ENCODE assay signal across 17 mouse cellular contexts in the genomic region with DNA sequence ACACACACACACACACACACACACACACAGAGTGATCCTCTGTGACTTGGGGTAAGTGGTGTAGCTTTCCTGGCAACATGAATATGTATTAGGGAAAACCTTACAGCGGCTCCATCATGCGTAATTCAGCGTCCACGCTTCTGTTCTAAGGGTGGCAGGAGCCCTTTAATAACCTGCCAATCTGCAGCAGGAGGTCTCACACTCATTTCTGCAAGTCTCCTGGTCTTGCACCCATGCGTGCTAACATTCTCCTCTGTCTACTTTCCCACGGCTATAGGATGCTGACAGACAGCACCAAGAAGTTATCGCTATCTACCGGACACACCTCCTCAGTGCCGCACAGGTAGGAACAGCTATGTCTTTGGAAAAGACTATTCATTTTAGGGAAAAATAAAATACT.
DNase-seq lines count a peak whose midpoint lies in the region; ATAC-seq and TF ChIP-seq lines count a peak whose summit lies in the region.
"Had no signal": no experiment of that assay in that cellular context is flagged by ENCODE, and none has a peak within 500 bp of the region (broad histone marks: within the 10 kb centered on the region; RNA-seq: fewer than 3 reads in every experiment).

No protein-coding gene starts in this region.

- no peak overlapping the region for H3K4me3 ChIP-seq in hindbrain, embryonic 12.5 days
- H3K4me3 ChIP-seq in hindbrain, embryonic 10.5 days = no peak overlapping the region
- no peak overlapping the region for H3K4me3 ChIP-seq in midbrain, embryonic 14.5 days (replicated peaks; ENCODE audit: low read depth, low read length)
- no peak overlapping the region for H3K4me3 ChIP-seq in midbrain, embryonic 10.5 days
- H3K4me3 ChIP-seq in forebrain, embryonic 15.5 days = no peak overlapping the region
- H3K4me3 ChIP-seq in midbrain, postnatal 0 days (ENCODE audit: low read depth, low read length) = no peak overlapping the region
- H3K4me3 ChIP-seq: embryonic facial prominence, embryonic 10.5 days; gastrocnemius, adult 2 months; heart, embryonic 13.5 days had no signal

- no peaks in the 10 kb centered on the region for H3K27me3 ChIP-seq in hindbrain, embryonic 12.5 days
- H3K27me3 ChIP-seq in hindbrain, embryonic 10.5 days (ENCODE audit: insufficient read depth, poor library complexity, severe bottlenecking) = no peaks in the 10 kb centered on the region
- no peaks in the 10 kb centered on the region for H3K27me3 ChIP-seq in midbrain, embryonic 14.5 days (ENCODE audit: control insufficient read depth, insufficient read depth, low read length)
- no peaks in the 10 kb centered on the region for H3K27me3 ChIP-seq in midbrain, embryonic 10.5 days (ENCODE audit: low read depth, poor library complexity, severe bottlenecking)
- no peaks in the 10 kb centered on the region for H3K27me3 ChIP-seq in forebrain, embryonic 15.5 days
- H3K27me3 ChIP-seq in midbrain, postnatal 0 days (ENCODE audit: insufficient read depth, low read length) = no peaks in the 10 kb centered on the region
- H3K27me3 ChIP-seq: heart, embryonic 13.5 days had no signal

- peaks cover 10% of the 10 kb centered on the region for H3K36me3 ChIP-seq in hindbrain, embryonic 12.5 days
- peaks cover 62% of the 10 kb centered on the region for H3K36me3 ChIP-seq in hindbrain, embryonic 10.5 days
- no peaks in the 10 kb centered on the region for H3K36me3 ChIP-seq in midbrain, embryonic 14.5 days (ENCODE audit: control insufficient read depth, insufficient read depth, low read length)
- H3K36me3 ChIP-seq in midbrain, embryonic 10.5 days = peaks cover 57% of the 10 kb centered on the region
- no peaks in the 10 kb centered on the region for H3K36me3 ChIP-seq in forebrain, embryonic 15.5 days
- no peaks in the 10 kb centered on the region for H3K36me3 ChIP-seq in midbrain, postnatal 0 days (ENCODE audit: insufficient read depth, low read length)

- H3K27ac ChIP-seq in hindbrain, embryonic 12.5 days = no peak overlapping the region
- no peak overlapping the region for H3K27ac ChIP-seq in hindbrain, embryonic 10.5 days
- no peak overlapping the region for H3K27ac ChIP-seq in midbrain, embryonic 14.5 days (replicated peaks; ENCODE audit: low read depth, low read length)
- no peak overlapping the region for H3K27ac ChIP-seq in midbrain, embryonic 10.5 days (replicated peaks)
- peak overlapping the region; percentile 82 for H3K27ac ChIP-seq in forebrain, embryonic 15.5 days (replicated peaks)
- H3K27ac ChIP-seq in midbrain, postnatal 0 days (ENCODE audit: low read depth, low read length) = no peak overlapping the region
- H3K27ac ChIP-seq: embryonic facial prominence, embryonic 10.5 days; gastrocnemius, adult 2 months; heart, embryonic 13.5 days; hindbrain, embryonic 14.5 days had no signal

- ATAC-seq in hindbrain, embryonic 12.5 days (ENCODE audit: low FRiP score) = 0 out of 2 replicates have a peak, but pooled peaks have one; percentile 35
- ATAC-seq in midbrain, embryonic 14.5 days (ENCODE audit: low FRiP score, low TSS enrichment) = no peak
- peak; percentile 73 for ATAC-seq in forebrain, embryonic 15.5 days (replicated peaks)
- ATAC-seq in midbrain, postnatal 0 days (ENCODE audit: low FRiP score) = no peak
- ATAC-seq: intestine, embryonic 16.5 days had no signal

- no peak for TF ChIP-seq CTCF in midbrain, postnatal 0 days (IDR thresholded peaks at IDR 0.05)

- H3K9ac ChIP-seq in hindbrain, embryonic 12.5 days = no peak overlapping the region; the same call in 1 of the 2 replicates
- H3K9ac ChIP-seq in midbrain, embryonic 14.5 days (replicated peaks; ENCODE audit: low read length) = no peak overlapping the region
- H3K9ac ChIP-seq in forebrain, embryonic 15.5 days (replicated peaks) = no peak overlapping the region
- no peak overlapping the region for H3K9ac ChIP-seq in midbrain, postnatal 0 days (replicated peaks; ENCODE audit: low read length, poor library complexity, severe bottlenecking)
- H3K9ac ChIP-seq: heart, embryonic 13.5 days had no signal

- no peaks in the 10 kb centered on the region for H3K9me3 ChIP-seq in hindbrain, embryonic 12.5 days (replicated peaks)
- no peaks in the 10 kb centered on the region for H3K9me3 ChIP-seq in hindbrain, embryonic 10.5 days
- no peaks in the 10 kb centered on the region for H3K9me3 ChIP-seq in midbrain, embryonic 14.5 days (ENCODE audit: control insufficient read depth, low read length)
- no peaks in the 10 kb centered on the region for H3K9me3 ChIP-seq in midbrain, embryonic 10.5 days (replicated peaks)
- H3K9me3 ChIP-seq in forebrain, embryonic 15.5 days = no peaks in the 10 kb centered on the region
- H3K9me3 ChIP-seq in midbrain, postnatal 0 days (ENCODE audit: low read length) = no peaks in the 10 kb centered on the region
- H3K9me3 ChIP-seq: embryonic facial prominence, embryonic 10.5 days; heart, embryonic 13.5 days had no signal

- H3K4me2 ChIP-seq in hindbrain, embryonic 12.5 days (replicated peaks) = no peak overlapping the region
- no peak overlapping the region for H3K4me2 ChIP-seq in midbrain, embryonic 14.5 days (ENCODE audit: low read length)
- H3K4me2 ChIP-seq in forebrain, embryonic 15.5 days (replicated peaks) = peak overlapping the region; percentile 24
- H3K4me2 ChIP-seq in midbrain, postnatal 0 days (ENCODE audit: low read depth, low read length, poor library complexity, severe bottlenecking) = no peak overlapping the region
- H3K4me2 ChIP-seq: heart, embryonic 13.5 days; hindbrain, embryonic 14.5 days had no signal

- DNase-seq in hindbrain, embryonic 10.5 days (ENCODE audit: low spot score) = no peak
- DNase-seq in midbrain, embryonic 14.5 days = peak; percentile 55
- no peak for DNase-seq in midbrain, embryonic 10.5 days (ENCODE audit: low spot score)
- DNase-seq in midbrain, postnatal 0 days (ENCODE audit: low spot score) = peak; percentile 41
- DNase-seq in heart, adult 9 months (ENCODE audit: low spot score in 2 of 2) = no peak
- DNase-seq: adrenal gland, adult 2 months; adrenal gland, postnatal 25 days; cerebellum, adult 2 months; gastrocnemius, adult 2 months; gastrocnemius, postnatal 25 days; heart, postnatal 36 days had no signal

- WGBS in hindbrain, embryonic 12.5 days = 58% methylated on average over 9 of the region's 9 CpGs
- 85% methylated on average over 9 of the region's 9 CpGs for WGBS in hindbrain, embryonic 10.5 days
- WGBS in midbrain, embryonic 14.5 days = 32% methylated on average over 9 of the region's 9 CpGs
- 92% methylated on average over 9 of the region's 9 CpGs for WGBS in midbrain, embryonic 10.5 days
- WGBS in forebrain, embryonic 15.5 days = 26% methylated on average over 9 of the region's 9 CpGs
- WGBS in midbrain, postnatal 0 days = 37% methylated on average over 9 of the region's 9 CpGs

- peaks cover 25% of the 10 kb centered on the region for H3K4me1 ChIP-seq in hindbrain, embryonic 12.5 days
- peaks cover 14% of the 10 kb centered on the region for H3K4me1 ChIP-seq in hindbrain, embryonic 10.5 days (replicated peaks)
- H3K4me1 ChIP-seq in midbrain, embryonic 14.5 days (ENCODE audit: control insufficient read depth, insufficient read depth, low read length) = peaks cover 17% of the 10 kb centered on the region
- H3K4me1 ChIP-seq in midbrain, embryonic 10.5 days = peaks cover 23% of the 10 kb centered on the region; the same call in 1 of the 2 replicates
- H3K4me1 ChIP-seq in forebrain, embryonic 15.5 days = peaks cover 58% of the 10 kb centered on the region
- H3K4me1 ChIP-seq in midbrain, postnatal 0 days (ENCODE audit: insufficient read depth, low read length) = no peaks in the 10 kb centered on the region; the same call in 1 of the 2 replicates
- H3K4me1 ChIP-seq: embryonic facial prominence, embryonic 10.5 days; heart, embryonic 13.5 days had no signal

Comparison
In these comparisons a context has a peak if more than half of its experiments do, and no peak if none do; other contexts are left out.
1. DNase-seq: peak in midbrain, embryonic 14.5 days (single experiment) and midbrain, postnatal 0 days (single experiment); none in hindbrain, embryonic 10.5 days (single experiment), midbrain, embryonic 10.5 days (single experiment) and heart, adult 9 months (0 of 2).
2. ATAC-seq: peak in hindbrain, embryonic 12.5 days (single experiment) and forebrain, embryonic 15.5 days (single experiment); none in midbrain, embryonic 14.5 days (single experiment) and midbrain, postnatal 0 days (single experiment).